Mouse (Mus musculus) liver, embryonic 14.5 days (tissue): ENCODE data around the gene Per1. TPM values are rescaled to one million over a fixed set of nuclear protein-coding genes. Genes with fewer than 3 reads are reported as not detected.

Experiments
- ATAC-seq: fragments of 200-750 bp; cut with Nextera tagmentation; 2 replicates; pipeline ENCODE4 v1.8.0; 2017; ENCODE audit warnings: moderate number of reproducible peaks, mild to moderate bottlenecking, moderate library complexity; ENCODE audit not compliant: insufficient read depth
- DNase-seq, 3 experiments: peaks; one replicate each; pipeline ENCODE4 v3.0.0-alpha.2; 2012 to 2013; ENCODE audit warnings: low read depth in 3 of 3, low spot score in 3 of 3
- H3K27ac ChIP-seq: fragments of 300-500 bp; sonication (generic); 2 replicates; pipeline ENCODE4 v1.5.1; 2014; ENCODE audit warnings: moderate library complexity, mild to moderate bottlenecking, control low read depth, inconsistent platforms
- H3K27me3 ChIP-seq: fragments of 300-500 bp; sonication (generic); 2 replicates; pipeline ENCODE4 v1.6.1; 2014; ENCODE audit warnings: mild to moderate bottlenecking, low read length, moderate library complexity; ENCODE audit not compliant: control insufficient read depth, insufficient read depth
- H3K36me3 ChIP-seq: fragments of 300-500 bp; sonication (generic); replicated peaks from 2 replicates; pipeline ENCODE4 v1.6.1; 2014; ENCODE audit warnings: low read depth; ENCODE audit not compliant: control insufficient read depth, insufficient read depth
- H3K4me1 ChIP-seq, 2 experiments: fragments of 200-500 bp in 1 of 2; fragments of 300-500 bp in 1 of 2; sonication (generic) in 1 of 2; replicated peaks; 2 replicates each; pipeline ENCODE4 v1.6.1; 2012 to 2014; ENCODE audit warnings: antibody characterized with exemption in 1 of 2, inconsistent platforms in 1 of 2, low read length in 1 of 2; ENCODE audit not compliant: control insufficient read depth in 2 of 2, insufficient read depth in 2 of 2
- H3K4me2 ChIP-seq: fragments of 300-500 bp; sonication (generic); 2 replicates; pipeline ENCODE4 v1.6.1; 2014; ENCODE audit warnings: low read depth, mild to moderate bottlenecking, control low read depth, moderate library complexity
- H3K4me3 ChIP-seq, 2 experiments: fragments of 200-500 bp in 1 of 2; fragments of 300-500 bp in 1 of 2; sonication (generic) in 1 of 2; 2 replicates each; pipeline ENCODE4 v1.5.1; 2012 to 2014; ENCODE audit warnings: low read depth in 2 of 2, low read length in 2 of 2, mild to moderate bottlenecking in 2 of 2, control low read depth in 1 of 2, inconsistent platforms in 1 of 2, moderate library complexity in 1 of 2; ENCODE audit not compliant: insufficient read depth in 1 of 2
- H3K9ac ChIP-seq: fragments of 300-500 bp; sonication (generic); replicated peaks from 2 replicates; pipeline ENCODE4 v1.6.1; 2014; ENCODE audit warnings: mild to moderate bottlenecking, control low read depth, moderate library complexity
- H3K9me3 ChIP-seq: fragments of 300-500 bp; sonication (generic); 2 replicates; pipeline ENCODE4 v1.6.1; 2016; ENCODE audit warnings: low read length, mixed read lengths; ENCODE audit not compliant: control insufficient read depth
- CTCF ChIP-seq: IDR thresholded peaks from 2 replicates; pipeline ENCODE4 v1.5.1; 2016; ENCODE audit warnings: antibody characterized with exemption, low read depth, control low read depth
- EP300 ChIP-seq: IDR thresholded peaks from 2 replicates; pipeline ENCODE4 v1.6.1; 2016; ENCODE audit warnings: antibody characterized with exemption, low read depth
- WGBS: fragments of 180-500 bp; shearing (Covaris S2); extraction: QIAGEN DNeasy Blood & Tissue Kit; methylation state at CpG from one replicate; pipeline ENCODE4 v1.1.7; 2014; ENCODE audit not compliant: insufficient replicate concordance; 5-methylcytosine and 5-hydroxymethylcytosine counted together
- polyA plus RNA-seq, 2 experiments: library from polyadenylated mRNA; depleted of rRNA in 1 of 2; stranded (reverse) in 1 of 2; unstranded in 1 of 2; fragments of >200 nt; fragmentation: Nextera tagmentation in 1 of 2; extraction: Ambion mirVana in 1 of 2; gene quantifications; 2 replicates each; pipeline versions ENCODE4 v1.2.1 to v1.2.3; 2012 to 2014

The Per1 gene
- polyA plus RNA-seq, 2 experiments = 1.9 to 4.2 TPM

GRCm38 (mm10) chr11:69075764-69076479 is 19.1 kb upstream of the Per1 start:
- Histone ChIP-seq H3K27me3 (no peaks in the 10 kb centered on the region), H3K27ac (no peak overlapping the region), H3K4me1 (peaks cover 15 to 27% of the 10 kb centered on the region in 2 experiments), H3K4me2 (no peak overlapping the region), H3K9ac (no peak overlapping the region), H3K4me3 (no peak overlapping the region), H3K36me3 (no peaks in the 10 kb centered on the region), H3K9me3 (no peaks in the 10 kb centered on the region)
- ATAC-seq (no peak; the same call in 1 of the 2 replicates), DNase-seq (no peak)
- WGBS = 32% methylated on average over 8 of the region's 9 CpGs
- TF ChIP-seq CTCF (no peak), EP300 (no peak)

- 60% methylated on average over 5 of the region's 5 CpGs for WGBS
- DNase-seq (no peak), ATAC-seq (no peak)
- H3K4me1 ChIP-seq = peaks cover 10 to 21% of the 10 kb centered on the region in 2 experiments
- no peak overlapping the region for H3K4me2 ChIP-seq
- H3K4me3 ChIP-seq = no peak overlapping the region
- no peak overlapping the region for H3K27ac ChIP-seq
- no peaks in the 10 kb centered on the region for H3K36me3 ChIP-seq
- TF ChIP-seq CTCF (no peak), EP300 (no peak)
- H3K9ac ChIP-seq = no peak overlapping the region
- H3K27me3 ChIP-seq = no peaks in the 10 kb centered on the region
- no peaks in the 10 kb centered on the region for H3K9me3 ChIP-seq
Measured at GRCm38 (mm10) chr11:69076572-69076971, 18.4 kb upstream of the Per1 start.

- no peaks in the 10 kb centered on the region for H3K36me3 ChIP-seq
- H3K4me2 ChIP-seq = no peak overlapping the region
- DNase-seq (no peak), ATAC-seq (no peak)
- no peaks in the 10 kb centered on the region for H3K27me3 ChIP-seq
- H3K27ac ChIP-seq = no peak overlapping the region
- WGBS = 77% methylated on average over 9 of the region's 9 CpGs
- H3K4me3 ChIP-seq = no peak overlapping the region
- H3K4me1 ChIP-seq = peaks cover 8 to 18% of the 10 kb centered on the region in 2 experiments
- no peak overlapping the region for H3K9ac ChIP-seq
- TF ChIP-seq EP300 (no peak), CTCF (no peak)
- H3K9me3 ChIP-seq = no peaks in the 10 kb centered on the region
Measured at GRCm38 (mm10) chr11:69077316-69077715, 17.7 kb upstream of the Per1 start.

GRCm38 (mm10) chr11:69078041-69078440 is 17.0 kb upstream of the Per1 start:
- Histone ChIP-seq H3K4me2 (no peak overlapping the region), H3K9ac (no peak overlapping the region), H3K27ac (no peak overlapping the region), H3K36me3 (no peaks in the 10 kb centered on the region), H3K27me3 (no peaks in the 10 kb centered on the region; the same call in 1 of the 2 replicates), H3K4me3 (no peak overlapping the region), H3K4me1 (peaks cover 8 to 14% of the 10 kb centered on the region in 2 experiments), H3K9me3 (no peaks in the 10 kb centered on the region)
- no peak for TF ChIP-seq CTCF
- ATAC-seq = no peak
- 72% methylated on average over 6 of the region's 6 CpGs for WGBS
- no peak for DNase-seq

- Histone ChIP-seq H3K4me3 (no peak overlapping the region), H3K9ac (no peak overlapping the region), H3K36me3 (no peaks in the 10 kb centered on the region), H3K27me3 (no peaks in the 10 kb centered on the region; the same call in 1 of the 2 replicates), H3K4me2 (no peak overlapping the region), H3K4me1 (peaks cover 6 to 8% of the 10 kb centered on the region in 2 experiments), H3K9me3 (no peaks in the 10 kb centered on the region), H3K27ac (no peak overlapping the region)
- no peak for DNase-seq
- WGBS = 55% methylated on average over 5 of the region's 5 CpGs
- no peak for ATAC-seq
- no peak for TF ChIP-seq CTCF
- TF ChIP-seq EP300 = no peak
Measured at GRCm38 (mm10) chr11:69078805-69079438, 16.1 kb upstream of the Per1 start.
